Mouse (Mus musculus): ENCODE results near the gene Pfkp.

The Pfkp gene

DNA sequence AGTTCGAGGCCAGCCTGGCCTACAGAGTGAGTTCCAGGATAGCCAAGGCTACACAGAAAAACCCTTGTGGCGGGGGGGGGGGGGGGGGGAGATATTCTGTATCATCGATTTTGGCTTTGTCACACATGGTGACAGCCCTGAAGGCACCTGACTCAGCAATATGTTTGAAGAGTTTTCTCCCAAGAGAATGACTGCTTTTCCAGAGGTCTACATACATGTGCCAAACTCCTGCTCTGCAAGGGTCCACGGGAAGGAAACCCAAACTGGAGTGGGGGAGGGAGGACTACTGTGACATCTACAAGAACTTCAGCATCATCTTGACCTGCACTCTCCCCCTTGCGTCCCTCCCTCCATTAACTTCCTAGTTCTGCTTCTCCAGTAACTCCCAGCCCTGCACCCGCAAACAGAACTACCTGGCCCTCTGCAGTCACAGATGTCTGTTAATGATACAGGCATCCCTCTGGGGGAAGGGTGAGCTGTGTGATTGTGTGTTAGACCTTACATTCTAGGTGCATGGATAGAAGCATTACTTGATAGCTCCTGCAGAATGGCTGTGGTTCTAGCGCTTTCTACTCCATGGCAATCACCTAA lies 10.9 kb downstream of the Pfkp start:
- intact Hi-C loops (cut with DNase I), result no loop called here

DNA sequence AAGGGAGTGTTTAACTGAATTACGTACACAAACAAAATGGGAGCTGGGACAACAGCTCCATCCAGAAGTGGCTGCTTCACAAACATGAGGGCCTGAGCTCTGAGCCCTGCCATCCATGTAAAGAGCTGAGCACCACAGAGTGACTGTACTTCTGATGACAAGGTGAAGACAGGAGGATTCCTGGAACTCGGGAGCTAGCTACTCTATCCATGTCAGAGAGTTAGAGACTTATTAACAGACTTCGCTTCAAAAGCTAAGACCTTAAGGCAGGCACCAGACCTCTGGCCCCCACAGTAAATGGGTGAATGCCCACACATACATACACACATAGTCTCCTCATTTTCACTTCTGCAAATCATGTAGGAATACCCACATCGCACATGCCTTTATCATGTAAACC lies 11.6 kb downstream of the Pfkp start:
- intact Hi-C loops (cut with DNase I), result no loop called here

DNA sequence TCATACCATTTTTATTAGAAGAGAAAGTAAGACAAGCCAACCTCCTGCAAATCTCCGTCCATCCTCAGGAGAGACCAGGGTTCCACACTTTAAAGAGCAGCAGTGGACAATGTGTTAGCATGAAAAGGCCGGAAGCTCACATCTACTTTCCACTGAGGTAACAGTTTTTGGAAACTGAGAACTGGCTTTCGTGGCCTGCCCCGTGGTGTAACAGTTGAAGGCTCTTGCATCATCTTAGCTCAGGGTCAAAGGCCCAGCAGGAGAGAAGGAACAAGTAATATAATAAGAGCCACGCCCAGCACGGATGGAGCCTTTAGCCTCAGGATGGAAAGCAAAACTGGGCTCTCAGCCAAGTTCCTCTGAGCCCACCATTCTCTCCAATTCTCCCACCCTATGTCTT lies 12.1 kb downstream of the Pfkp start:
- intact Hi-C loops (cut with DNase I), result no loop called here

DNA sequence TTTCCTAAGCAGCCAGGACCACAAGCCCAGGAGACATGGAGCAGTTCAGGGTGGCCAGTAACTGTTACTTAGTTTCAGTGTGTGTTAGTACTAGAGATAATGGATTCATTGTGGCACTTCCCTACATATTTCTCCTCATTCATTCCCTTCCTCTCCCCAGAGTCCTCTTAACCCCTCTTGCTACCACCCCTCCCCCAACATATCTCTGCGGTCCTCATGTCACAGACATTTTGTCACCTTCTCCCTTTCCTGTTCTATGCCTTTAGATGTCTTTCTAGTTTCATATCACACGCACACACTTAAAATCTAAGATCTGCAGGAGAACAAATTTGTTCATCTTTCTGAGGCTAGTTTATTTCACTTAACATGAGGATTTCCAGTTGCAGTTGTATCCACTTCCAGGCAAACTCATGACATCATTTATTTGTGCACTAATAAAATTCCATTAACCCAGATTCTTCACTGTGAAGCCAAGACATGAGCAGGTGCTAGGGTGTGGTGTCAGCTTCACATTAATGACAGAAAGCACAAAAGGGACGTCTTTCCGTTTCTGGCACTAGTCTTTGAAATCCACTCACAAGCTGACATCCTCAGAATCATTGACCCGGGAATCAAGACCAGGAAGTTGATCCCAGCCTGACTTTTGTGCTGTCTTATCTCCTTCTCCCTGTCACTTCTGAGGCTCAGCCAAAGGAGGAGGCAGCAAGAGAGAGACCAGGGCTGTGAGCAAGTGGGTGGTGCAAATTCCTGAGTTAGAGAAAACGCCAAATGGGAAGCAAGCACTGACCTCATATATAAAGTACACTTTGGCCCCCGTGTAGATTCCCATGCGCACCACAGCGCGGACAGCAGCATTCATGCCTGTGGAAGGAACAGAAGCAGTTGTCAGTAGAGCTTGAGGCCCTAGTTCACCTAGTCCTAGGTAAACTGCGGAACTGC lies 13.2 kb downstream of the Pfkp start:
- intact Hi-C loops (cut with DNase I), result no loop called here

DNA sequence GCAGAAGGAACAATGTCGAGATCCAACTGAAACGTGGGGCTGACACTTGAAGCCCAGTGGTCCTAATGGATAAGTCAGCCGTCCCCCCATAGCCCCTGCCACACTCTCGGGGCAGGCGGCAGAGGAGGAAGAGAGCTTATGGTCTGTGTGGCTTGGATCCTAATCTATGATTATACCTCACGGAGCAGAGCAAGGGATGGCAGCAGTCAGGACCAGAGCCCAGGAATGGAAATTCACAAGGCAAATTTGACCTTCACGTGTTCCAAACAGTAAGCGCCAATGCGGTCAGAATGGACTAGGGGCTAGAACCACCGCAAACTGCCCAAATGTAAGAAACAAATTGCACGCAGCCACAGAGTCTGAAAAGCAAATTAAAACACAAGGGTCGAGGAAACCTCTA lies 14.5 kb downstream of the Pfkp start:
- intact Hi-C loops (cut with DNase I), result no loop called here

DNA sequence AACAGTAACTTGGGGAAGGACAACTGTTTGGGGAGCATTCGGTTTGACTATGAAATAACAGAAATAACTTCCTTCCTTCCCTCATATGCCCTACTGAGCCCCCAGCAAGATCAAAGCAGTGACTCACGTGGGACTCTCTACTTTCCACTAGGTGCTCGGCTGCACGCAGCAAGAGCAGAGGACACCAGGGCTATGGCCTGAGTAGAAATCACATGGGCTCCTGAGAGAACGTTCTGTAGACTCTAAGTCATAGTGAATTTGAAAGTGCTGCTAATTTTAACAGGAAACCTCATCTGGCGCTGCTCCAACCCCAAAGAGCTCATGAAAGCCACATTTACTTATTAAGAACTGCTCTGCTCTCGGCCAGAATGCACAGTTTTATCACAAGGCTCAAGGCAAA lies 15.1 kb downstream of the Pfkp start:
- intact Hi-C loops (cut with DNase I), result no loop called here

DNA sequence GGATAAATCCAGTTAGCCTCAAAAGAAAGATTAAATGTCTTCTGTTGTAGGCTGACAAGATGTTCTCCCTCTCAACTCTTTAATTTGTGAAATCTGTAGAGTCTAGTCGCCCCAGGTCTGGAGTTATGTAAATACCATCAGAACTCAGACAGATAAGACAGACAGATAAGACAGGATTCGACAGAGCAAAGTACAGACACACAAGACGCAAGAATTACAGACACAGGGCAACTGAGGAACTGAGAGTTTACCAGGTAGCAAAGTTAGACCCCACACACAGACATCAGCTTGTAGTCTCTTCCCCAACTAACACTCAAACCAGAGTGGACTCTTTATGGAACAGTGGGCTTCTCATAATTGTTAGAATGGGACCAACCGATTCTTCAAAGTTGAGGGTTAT lies 15.6 kb downstream of the Pfkp start:
- intact Hi-C loops (cut with DNase I), result no loop called here

DNA sequence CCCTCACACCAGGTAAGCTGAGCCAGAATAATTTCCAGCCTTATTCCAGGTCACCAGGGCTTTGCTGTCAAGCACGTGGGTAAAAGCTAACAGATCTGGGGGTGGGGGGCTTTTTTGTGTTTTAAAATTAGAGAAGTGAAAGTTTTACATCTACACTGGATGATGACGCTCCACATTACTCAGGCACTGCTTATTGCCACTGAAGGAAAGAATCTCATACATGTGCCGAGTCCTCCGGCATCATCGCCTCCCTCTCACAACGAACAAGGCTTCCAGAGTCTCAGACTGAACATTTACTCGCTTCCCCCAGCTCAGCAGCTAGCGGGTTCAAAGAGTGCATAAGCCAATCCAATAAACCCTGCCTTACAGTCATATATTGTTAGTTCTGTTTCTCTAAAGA lies 16.1 kb downstream of the Pfkp start:
- intact Hi-C loops (cut with DNase I), result no loop called here

DNA sequence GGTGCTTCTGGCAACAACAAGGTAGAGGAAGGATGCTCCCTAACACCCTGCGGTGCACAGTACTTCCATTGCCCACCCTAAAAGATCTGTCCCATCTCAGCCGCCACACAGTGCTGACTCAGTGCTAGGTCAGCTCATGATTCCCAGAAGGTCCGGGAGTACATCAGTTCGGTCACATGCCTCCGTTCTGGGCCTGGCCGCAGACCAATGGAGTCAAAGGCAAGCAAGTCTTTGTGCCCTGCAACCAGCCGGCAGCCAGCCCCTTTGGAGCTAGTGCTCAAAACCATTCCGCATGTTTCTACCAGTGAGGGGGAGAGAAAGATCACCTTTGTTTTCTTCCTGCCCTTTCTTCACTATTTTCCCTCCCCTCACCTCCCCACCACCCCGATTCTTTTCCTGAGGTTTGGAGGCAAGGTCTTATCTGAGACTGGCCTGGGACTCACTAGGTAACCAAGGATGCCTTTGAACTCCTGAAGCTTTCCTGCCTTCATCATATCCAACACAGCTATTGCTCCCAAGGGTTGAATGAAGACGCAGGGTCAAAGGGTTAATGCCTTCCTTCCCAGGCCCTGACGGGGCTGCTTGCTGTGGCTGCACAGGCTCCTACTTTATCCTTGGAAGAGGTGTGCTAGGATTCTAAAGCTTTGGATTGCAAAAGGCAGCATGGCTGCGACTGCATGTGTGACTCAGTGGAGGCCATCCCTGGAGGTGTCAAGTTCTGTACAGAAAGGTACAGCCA lies 16.6 kb downstream of the Pfkp start:
- intact Hi-C loops (cut with DNase I), result no loop called here

DNA sequence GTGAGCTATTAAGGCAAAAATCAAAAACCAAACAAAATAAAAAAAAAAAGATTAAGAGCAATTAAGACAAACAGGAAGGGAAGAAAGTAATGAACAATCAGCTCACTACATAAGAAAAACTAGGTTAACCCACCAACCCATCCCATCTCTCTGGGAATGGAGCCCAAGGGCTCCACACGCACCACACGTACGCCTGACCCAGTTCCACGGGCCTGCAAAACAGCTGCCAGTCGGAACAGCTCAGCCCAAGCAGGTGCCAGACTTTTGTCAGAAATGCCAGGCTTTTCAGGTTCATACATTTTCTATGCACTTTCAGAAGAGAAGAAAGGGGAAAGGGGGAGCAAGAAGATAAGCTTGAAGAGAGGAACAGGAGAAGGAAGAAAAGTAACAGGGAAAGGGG lies 17.9 kb downstream of the Pfkp start:
- intact Hi-C loops (cut with DNase I), result no loop called here

DNA sequence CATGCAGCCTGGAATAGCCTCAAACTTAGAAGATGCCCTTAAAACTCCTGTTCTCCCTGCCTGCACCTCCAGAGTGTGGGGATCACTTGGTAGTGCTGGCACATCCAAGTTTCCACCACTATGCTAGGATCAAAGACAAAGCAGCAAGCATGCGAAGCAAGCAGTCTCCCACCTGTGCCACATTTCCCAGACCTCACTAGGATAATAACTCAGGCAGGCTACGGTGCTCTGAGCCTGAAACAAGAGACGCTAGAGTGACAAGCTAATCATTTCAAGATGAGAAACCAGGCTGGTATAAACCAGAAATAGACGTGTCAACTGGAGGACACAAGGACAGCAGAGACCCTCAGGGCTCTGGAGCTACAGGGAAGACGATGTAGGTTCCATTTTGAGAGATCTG lies 18.6 kb downstream of the Pfkp start:
- intact Hi-C loops (cut with DNase I), result loop anchor here (5.0 kb wide), 1 partner anchor 62 kb away; no protein-coding TSS in a partner anchor

DNA sequence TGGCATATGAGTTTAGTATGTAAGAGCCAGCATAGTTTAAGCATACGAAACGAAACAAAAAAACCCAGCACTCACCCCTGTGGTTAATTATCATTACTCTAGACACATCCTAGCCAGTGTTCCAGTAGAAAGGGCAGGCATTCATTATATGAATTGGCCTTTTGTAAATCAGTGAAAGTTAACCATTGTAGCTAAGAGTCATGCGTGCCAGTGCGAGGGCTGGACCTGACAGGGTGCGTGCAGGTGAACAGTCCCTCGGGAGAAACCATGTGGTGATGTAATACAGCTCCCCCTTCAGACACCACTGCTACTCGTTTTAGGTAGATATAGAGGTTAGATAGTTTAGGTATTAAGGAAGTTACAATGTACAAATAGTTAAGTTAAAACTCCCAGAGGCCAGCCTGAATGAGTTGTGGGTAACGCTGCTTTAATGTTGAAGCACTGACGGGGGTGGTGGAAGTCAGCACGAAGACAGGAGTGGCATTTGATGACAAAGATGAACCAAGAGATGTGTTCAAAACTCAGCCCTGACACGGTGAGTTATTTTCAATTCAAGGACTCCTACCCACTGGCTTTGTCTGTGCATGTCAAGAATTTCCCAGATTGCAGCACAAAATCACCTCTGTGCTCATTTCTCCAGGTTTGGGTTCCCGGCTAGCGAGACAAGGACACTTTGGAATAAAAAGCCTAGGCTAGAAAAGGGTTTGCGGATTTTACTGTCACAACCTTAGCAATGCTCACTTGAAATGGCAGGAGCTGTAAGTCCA lies 19.4 kb downstream of the Pfkp start:
- intact Hi-C loops (cut with DNase I), result loop anchor here (5.0 kb wide), 1 partner anchor 63 kb away; no protein-coding TSS in a partner anchor

DNA sequence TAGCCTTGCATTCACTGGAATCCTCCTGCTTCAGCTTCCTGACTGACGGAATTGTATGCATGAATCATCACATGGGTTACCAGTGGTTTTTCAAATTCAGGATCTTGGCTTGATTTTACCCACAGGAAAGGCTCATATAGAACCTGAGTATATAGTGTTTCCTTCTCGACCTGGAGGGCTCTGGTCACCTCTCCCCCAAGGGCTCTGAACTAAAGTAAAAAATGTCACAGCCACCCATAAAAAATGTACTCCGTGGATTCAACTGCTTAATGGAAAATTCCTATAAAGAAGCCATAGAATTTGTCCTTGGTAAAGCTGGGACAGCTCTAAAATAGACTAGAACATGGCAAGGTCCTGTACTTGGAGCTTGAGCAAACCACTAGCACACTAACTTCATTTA lies 20.3 kb downstream of the Pfkp start:
- intact Hi-C loops (cut with DNase I), result loop anchor here (5.0 kb wide), 1 partner anchor 64 kb away; no protein-coding TSS in a partner anchor

DNA sequence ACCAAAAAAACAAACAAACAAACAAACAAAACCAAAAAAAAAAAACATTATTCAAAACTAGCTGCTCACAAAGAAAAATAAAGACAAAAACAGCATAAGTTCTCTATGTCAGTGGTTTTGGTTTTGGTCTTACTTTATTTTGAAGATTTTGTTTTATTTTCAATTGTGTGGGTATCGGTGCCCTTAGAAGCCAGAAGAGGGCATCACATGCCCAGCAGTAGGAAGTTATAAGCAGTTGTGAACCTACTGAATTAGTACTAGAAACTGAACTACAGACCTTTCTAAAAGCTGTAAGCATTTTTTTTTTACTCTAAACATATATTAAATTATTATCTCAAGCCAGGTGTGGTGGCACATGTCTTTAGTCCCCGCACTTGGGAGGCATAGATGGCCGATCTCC lies 21.2 kb downstream of the Pfkp start:
- intact Hi-C loops (cut with DNase I), result loop anchor here (5.0 kb wide), 1 partner anchor 65 kb away; no protein-coding TSS in a partner anchor

DNA sequence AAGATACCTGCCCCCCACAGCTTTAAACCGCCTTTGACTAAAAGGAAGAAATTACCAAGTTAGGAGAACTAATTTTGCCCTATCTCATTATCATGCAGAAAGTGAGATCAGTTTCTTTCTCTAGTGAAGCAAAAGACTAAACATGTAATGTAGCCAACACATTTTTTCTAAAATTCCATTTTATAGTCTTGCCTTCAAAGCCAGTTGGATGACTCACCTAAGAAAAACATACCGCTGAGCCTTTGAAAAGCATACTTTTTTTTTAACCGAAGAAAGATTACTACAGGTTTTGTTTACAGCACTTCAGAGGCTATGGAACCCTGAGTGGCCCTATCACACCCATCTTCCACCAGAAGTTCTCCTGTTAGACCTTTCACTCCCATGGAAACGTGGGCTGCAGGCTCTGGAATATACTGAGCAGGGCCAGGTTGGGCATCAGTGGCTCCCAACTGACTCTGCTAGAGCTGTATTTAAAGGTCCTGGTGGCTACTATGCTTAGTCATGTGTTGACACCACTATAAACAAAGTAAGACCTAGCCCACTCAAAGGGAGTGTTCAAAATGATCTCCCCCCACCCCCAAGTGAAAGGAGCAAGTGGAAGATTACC lies 22.0 kb downstream of the Pfkp start:
- intact Hi-C loops (cut with DNase I), result loop anchor here (5.0 kb wide), 1 partner anchor 66 kb away; no protein-coding TSS in a partner anchor

DNA sequence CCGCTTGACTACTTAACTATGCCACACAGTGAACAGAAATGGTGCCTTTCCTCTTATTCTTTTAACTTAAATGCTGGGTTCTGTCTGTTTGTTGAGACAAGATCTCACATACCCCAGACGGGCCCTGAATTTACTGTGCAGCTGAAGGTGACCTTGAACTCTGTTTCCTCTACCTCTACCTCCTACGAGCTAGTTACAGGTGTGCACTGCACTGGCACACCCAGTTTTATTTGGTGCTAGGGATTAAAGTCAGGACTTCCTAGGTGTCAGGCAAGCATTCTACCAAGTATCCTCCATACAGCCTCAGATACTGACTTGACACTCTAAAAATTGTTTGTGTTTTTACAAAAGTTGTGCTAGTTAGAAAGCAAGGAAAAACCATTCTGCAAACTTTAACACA lies 22.6 kb downstream of the Pfkp start:
- intact Hi-C loops (cut with DNase I), result loop anchor here (5.0 kb wide), 1 partner anchor 66 kb away; no protein-coding TSS in a partner anchor

DNA sequence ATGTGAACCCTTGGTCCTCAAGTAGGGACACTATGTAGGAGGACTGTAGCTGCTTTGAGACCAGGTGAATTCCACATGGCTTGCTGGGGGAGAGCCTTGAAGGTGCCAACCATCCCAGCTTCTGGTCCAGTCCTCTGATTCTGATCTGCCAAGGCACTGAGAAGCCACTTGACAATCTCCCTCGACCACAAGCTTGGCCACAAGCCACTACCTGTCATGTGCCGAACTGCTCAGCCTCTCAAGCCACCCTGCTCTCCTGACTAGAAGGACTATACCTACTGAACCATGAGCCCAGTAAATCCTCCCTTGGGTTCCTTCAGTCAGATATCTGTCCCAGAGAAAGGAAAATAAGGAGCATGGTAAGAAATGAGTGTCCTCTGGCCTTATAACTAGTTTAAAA lies 24.0 kb downstream of the Pfkp start:
- intact Hi-C loops (cut with DNase I), result loop anchor here (5.0 kb wide), 1 partner anchor 68 kb away; no protein-coding TSS in a partner anchor

DNA sequence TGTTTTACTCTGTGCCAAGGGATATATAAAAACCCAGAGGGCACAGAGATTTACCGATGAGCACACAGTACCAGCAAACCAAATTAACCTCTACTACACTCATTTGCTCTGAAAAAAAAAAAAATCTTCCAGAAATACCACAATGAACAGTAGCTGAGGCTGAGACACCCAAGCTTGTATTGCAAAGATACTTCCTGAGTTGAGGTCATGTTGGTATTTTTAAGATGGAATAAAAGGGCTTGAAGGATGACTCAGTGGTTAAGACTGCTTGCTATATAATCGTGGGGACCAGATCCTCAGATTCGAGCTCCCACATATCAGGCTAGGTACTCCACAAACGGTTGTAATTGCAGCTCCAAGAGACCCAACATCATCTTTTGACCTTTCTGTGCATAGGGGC lies 24.5 kb downstream of the Pfkp start:
- intact Hi-C loops (cut with DNase I), result no loop called here

DNA sequence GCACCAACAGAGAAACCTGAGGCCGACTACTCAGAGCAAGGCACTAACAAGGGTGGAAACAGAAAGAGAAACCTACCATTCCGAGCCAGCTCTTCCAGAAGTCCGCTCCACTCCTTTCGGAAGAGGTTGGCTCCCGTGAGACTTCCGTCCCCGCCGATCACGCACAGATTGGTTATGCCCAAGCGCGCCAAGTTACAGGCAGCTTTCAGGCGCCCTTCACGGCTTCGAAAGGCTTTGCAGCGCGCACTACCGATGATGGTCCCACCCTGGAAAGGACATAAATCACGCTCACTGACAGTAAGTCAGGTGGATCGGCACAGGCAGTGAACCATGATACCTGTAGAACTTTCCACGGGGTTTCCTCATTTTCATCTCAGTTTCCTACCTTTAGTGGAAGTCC lies 26.7 kb downstream of the Pfkp start:
- intact Hi-C loops (cut with DNase I), result no loop called here

DNA sequence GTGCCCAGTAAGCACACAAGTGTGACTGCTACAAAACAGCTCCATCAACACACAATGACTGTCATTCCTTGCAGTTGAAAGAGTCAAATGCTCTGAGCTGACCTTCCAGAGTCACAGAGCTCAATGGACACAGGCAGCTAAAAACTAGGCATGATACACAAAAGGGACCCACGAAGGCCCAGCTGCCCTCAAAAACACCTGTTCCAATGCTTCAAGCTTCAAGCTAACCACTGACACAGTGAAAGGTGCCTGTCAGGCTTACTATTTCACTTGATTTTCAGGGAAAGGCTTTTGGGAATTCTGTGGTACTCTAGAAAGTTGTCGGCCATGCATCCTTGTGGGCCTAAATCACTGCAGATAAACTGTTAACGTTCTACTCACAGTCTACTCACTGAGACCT lies 28.3 kb downstream of the Pfkp start:
- intact Hi-C loops (cut with DNase I), result no loop called here

DNA sequence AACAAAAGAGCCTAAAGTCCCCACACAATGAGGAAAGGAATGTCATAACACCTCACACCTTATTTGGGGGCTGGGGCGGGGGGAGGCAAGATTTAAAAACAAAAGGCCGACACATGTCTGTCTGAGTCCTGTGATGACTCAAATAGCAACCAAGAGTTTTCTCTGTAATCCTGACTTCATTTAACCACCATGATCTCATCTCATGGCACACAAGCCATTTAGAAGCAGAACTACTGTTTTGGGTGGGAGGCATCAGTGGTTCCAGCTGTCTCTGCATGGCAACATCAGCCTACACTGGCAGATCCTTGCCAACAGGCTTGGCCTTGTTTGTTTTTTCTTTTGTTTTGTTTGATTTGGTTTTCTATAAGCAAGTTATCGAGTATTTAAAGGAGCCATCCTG lies 29.9 kb downstream of the Pfkp start:
- intact Hi-C loops (cut with DNase I), result no loop called here
